Mouse (Mus musculus): ENCODE results near the gene Amotl1.

GRCm38 (mm10) chr9:14588690-14589089 lies 56.2 kb downstream of the Amotl1 start:
- no peak for TF ChIP-seq POLR2A (IDR thresholded peaks at IDR 0.05; ENCODE audit: insufficient read length, low read depth)
- TF ChIP-seq E2F4 (IDR thresholded peaks at IDR 0.05; ENCODE audit: insufficient read depth) = no peak
